Mouse (Mus musculus) cerebellum, adult 2 months (tissue): ENCODE results near the gene Igsf11.

Source experiments
- CTCF ChIP-seq: fragments of 200-500 bp; IDR thresholded peaks from 2 replicates; pipeline ENCODE4 v1.5.1; 2011; ENCODE audit warnings: low read depth, mild to moderate bottlenecking, control low read depth, low read length, moderate library complexity, borderline replicate concordance; ENCODE audit not compliant: insufficient read depth
- POLR2A ChIP-seq: fragments of 200-500 bp; IDR thresholded peaks from 2 replicates; pipeline ENCODE4 v1.6.1; 2011; ENCODE audit warnings: low read length, control low read depth, borderline replicate concordance; ENCODE audit not compliant: insufficient read depth

DNA sequence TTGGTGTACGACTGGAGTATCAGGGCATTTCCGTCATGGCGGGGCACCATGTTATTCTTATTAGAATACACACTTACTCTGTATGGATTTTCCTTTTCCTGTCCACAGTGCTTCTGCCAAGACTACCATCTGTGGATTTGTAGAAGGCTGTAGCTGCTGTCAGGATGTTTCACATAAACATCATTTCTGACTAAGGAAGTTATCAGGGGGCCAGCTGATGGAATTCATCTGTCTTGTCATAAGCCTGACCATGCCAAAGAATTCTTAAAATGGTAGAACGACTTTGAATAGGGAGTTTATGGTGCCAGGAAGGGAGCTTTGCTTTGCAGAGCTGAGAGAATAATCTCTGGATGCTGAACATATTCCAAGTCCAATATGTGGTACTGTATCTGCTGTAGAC lies 19.2 kb upstream of the Igsf11 start:
- TF ChIP-seq CTCF: no peak
- no peak for TF ChIP-seq POLR2A
